Mouse (Mus musculus) testis, adult 2 months (tissue): ENCODE measurements around the gene Fosl1. TPM values are rescaled to one million over a fixed set of nuclear protein-coding genes. Genes with fewer than 3 reads are reported as not detected.
A peak's percentile ranks its signal among the peaks of the same experiment; 100 is the strongest.

Experiments used
- H3K27ac ChIP-seq: fragments of 200-500 bp; 2 replicates; pipeline ENCODE4 v1.5.1; 2012; ENCODE audit warnings: low read depth, low read length; ENCODE audit not compliant: control insufficient read depth, insufficient read depth
- H3K27me3 ChIP-seq: fragments of 200-500 bp; 2 replicates; pipeline ENCODE4 v1.6.1; 2012; ENCODE audit warnings: mild to moderate bottlenecking, low read length, moderate library complexity; ENCODE audit not compliant: control insufficient read depth, insufficient read depth
- H3K36me3 ChIP-seq: fragments of 200-500 bp; 2 replicates; pipeline ENCODE4 v1.6.1; 2012; ENCODE audit warnings: mild to moderate bottlenecking, low read length; ENCODE audit not compliant: control insufficient read depth, insufficient read depth
- H3K4me1 ChIP-seq: fragments of 200-500 bp; 2 replicates; pipeline ENCODE4 v1.6.1; 2012; ENCODE audit warnings: low read length; ENCODE audit not compliant: control insufficient read depth, insufficient read depth
- H3K4me3 ChIP-seq: fragments of 200-500 bp; 2 replicates; pipeline ENCODE4 v1.5.1; 2012; ENCODE audit warnings: low read depth, mild to moderate bottlenecking, low read length, moderate library complexity, mixed read lengths; ENCODE audit not compliant: control insufficient read depth
- CTCF ChIP-seq: fragments of 200-500 bp; IDR thresholded peaks from 2 replicates; pipeline ENCODE4 v1.5.1; 2012; ENCODE audit warnings: low read depth, mild to moderate bottlenecking, inconsistent platforms, low read length, moderate library complexity; ENCODE audit not compliant: control insufficient read depth, insufficient read depth, insufficient replicate concordance
- POLR2A ChIP-seq: fragments of 200-500 bp; IDR thresholded peaks from 2 replicates; pipeline ENCODE4 v1.6.1; 2012; ENCODE audit warnings: low read depth, mild to moderate bottlenecking, inconsistent platforms, low read length, moderate library complexity; ENCODE audit not compliant: control insufficient read depth
- polyA plus RNA-seq: library from polyadenylated mRNA; depleted of rRNA; stranded (reverse); fragments of >200 nt; gene quantifications from 2 replicates; pipeline ENCODE4 v1.2.3, GENCODE M21; 2012

Gene Fosl1
- polyA plus RNA-seq, 1 experiment, result 3.2 TPM

GRCm38 (mm10) chr19:5451766-5452165, 4.4 kb downstream of the Fosl1 start:
- H3K4me3 ChIP-seq, result no peak overlapping the region
- H3K36me3 ChIP-seq, result no peaks in the 10 kb centered on the region
- TF ChIP-seq POLR2A (no peak), CTCF (no peak)
- no peaks in the 10 kb centered on the region for H3K27me3 ChIP-seq
- peaks cover 27% of the 10 kb centered on the region for H3K4me1 ChIP-seq
- no peak overlapping the region for H3K27ac ChIP-seq

GRCm38 (mm10) chr19:5455037-5455436, 7.7 kb downstream of the Fosl1 start:
- Histone ChIP-seq H3K36me3 (no peaks in the 10 kb centered on the region), H3K27me3 (no peaks in the 10 kb centered on the region), H3K4me3 (no peak overlapping the region), H3K4me1 (peaks cover 20% of the 10 kb centered on the region), H3K27ac (no peak overlapping the region)
- TF ChIP-seq POLR2A (no peak), CTCF (no peak)

- Histone ChIP-seq H3K27ac (no peak overlapping the region), H3K36me3 (no peaks in the 10 kb centered on the region), H3K4me3 (no peak overlapping the region), H3K4me1 (peaks cover 20% of the 10 kb centered on the region), H3K27me3 (no peaks in the 10 kb centered on the region)
- TF ChIP-seq CTCF (no peak), POLR2A (no peak)
These were observed 8.2 kb downstream of the Fosl1 start for GRCm38 (mm10) chr19:5455568-5455967.

GRCm38 (mm10) chr19:5456241-5456921, 9.0 kb downstream of the Fosl1 start:
- Histone ChIP-seq H3K4me1 (peaks cover 22% of the 10 kb centered on the region), H3K36me3 (no peaks in the 10 kb centered on the region), H3K27ac (no peak overlapping the region), H3K27me3 (no peaks in the 10 kb centered on the region), H3K4me3 (peak overlapping the region; percentile 86)
- TF ChIP-seq POLR2A (no peak), CTCF (no peak)

- peaks cover 22% of the 10 kb centered on the region for H3K4me1 ChIP-seq
- H3K36me3 ChIP-seq, result no peaks in the 10 kb centered on the region
- peak overlapping the region; percentile 74 for H3K27ac ChIP-seq
- no peaks in the 10 kb centered on the region for H3K27me3 ChIP-seq
- TF ChIP-seq CTCF (no peak), POLR2A (peak; percentile 54)
- peak overlapping the region; percentile 86 for H3K4me3 ChIP-seq
These were observed 9.8 kb downstream of the Fosl1 start for GRCm38 (mm10) chr19:5456922-5457745.

GRCm38 (mm10) chr19:5457746-5458442, 10.5 kb downstream of the Fosl1 start, which contains the start of gene Ccdc85b:
TSS of gene Ccdc85b (minus strand) at chr19:5457894.
- H3K27me3 ChIP-seq, result no peaks in the 10 kb centered on the region
- H3K4me3 ChIP-seq, result peak within 1 kb of the TSS; percentile 86
- H3K4me1 ChIP-seq, result peaks cover 22% of the 10 kb centered on the region
- H3K36me3 ChIP-seq, result no peaks in the 10 kb centered on the region
- TF ChIP-seq POLR2A (no peak), CTCF (no peak)
- peak within 1 kb of the TSS; percentile 74 for H3K27ac ChIP-seq

- Histone ChIP-seq H3K36me3 (no peaks in the 10 kb centered on the region), H3K27me3 (no peaks in the 10 kb centered on the region), H3K27ac (no peak overlapping the region), H3K4me3 (no peak overlapping the region), H3K4me1 (peaks cover 22% of the 10 kb centered on the region)
- TF ChIP-seq CTCF (no peak), POLR2A (no peak)
These were observed 11.7 kb downstream of the Fosl1 start for GRCm38 (mm10) chr19:5459019-5459418.
